Mouse (Mus musculus) hindbrain, embryonic 13.5 days (tissue): ENCODE data around the gene Gm10198. TPM values are rescaled to one million over a fixed set of nuclear protein-coding genes. Genes with fewer than 3 reads are reported as not detected.

Experiments
- ATAC-seq: fragments of 200-750 bp; cut with Nextera tagmentation; 2 replicates; pipeline ENCODE4 v1.8.0; 2017; ENCODE audit warnings: moderate TSS enrichment; ENCODE audit not compliant: low FRiP score
- H3K27ac ChIP-seq: fragments of 300-500 bp; sonication (generic); 2 replicates; pipeline ENCODE4 v1.5.1; 2015; ENCODE audit warnings: inconsistent platforms, mild to moderate bottlenecking, moderate library complexity
- H3K27me3 ChIP-seq: fragments of 300-500 bp; sonication (generic); 2 replicates; pipeline ENCODE4 v1.6.1; 2015; ENCODE audit warnings: mild to moderate bottlenecking, inconsistent platforms
- H3K36me3 ChIP-seq: fragments of 300-500 bp; sonication (generic); 2 replicates; pipeline ENCODE4 v1.6.1; 2015; ENCODE audit warnings: mild to moderate bottlenecking, inconsistent platforms
- H3K4me1 ChIP-seq: fragments of 300-500 bp; sonication (generic); replicated peaks from 2 replicates; pipeline ENCODE4 v1.6.1; 2015; ENCODE audit warnings: inconsistent platforms
- H3K4me2 ChIP-seq: fragments of 300-500 bp; sonication (generic); 2 replicates; pipeline ENCODE4 v1.6.1; 2015; ENCODE audit warnings: inconsistent platforms, mild to moderate bottlenecking, moderate library complexity
- H3K4me3 ChIP-seq: fragments of 300-500 bp; sonication (generic); 2 replicates; pipeline ENCODE4 v1.5.1; 2015; ENCODE audit warnings: mild to moderate bottlenecking, inconsistent platforms
- H3K9ac ChIP-seq: fragments of 300-500 bp; sonication (generic); 2 replicates; pipeline ENCODE4 v1.6.1; 2015; ENCODE audit warnings: mild to moderate bottlenecking, inconsistent platforms
- H3K9me3 ChIP-seq: fragments of 300-500 bp; sonication (generic); 2 replicates; pipeline ENCODE4 v1.6.1; 2016; ENCODE audit warnings: inconsistent platforms
- WGBS: fragments of 180-500 bp; shearing (Covaris S2); methylation state at CpG from one replicate; pipeline ENCODE4 v1.1.7; 2015; 5-methylcytosine and 5-hydroxymethylcytosine counted together
- polyA plus RNA-seq: library from polyadenylated mRNA; unstranded; fragments of >200 nt; fragmentation: Nextera tagmentation; extraction: Ambion mirVana; gene quantifications from 2 replicates; pipeline ENCODE4 v1.2.1, GENCODE M21; 2015

Gene Gm10198
- not detected in 2 replicates for polyA plus RNA-seq

DNA sequence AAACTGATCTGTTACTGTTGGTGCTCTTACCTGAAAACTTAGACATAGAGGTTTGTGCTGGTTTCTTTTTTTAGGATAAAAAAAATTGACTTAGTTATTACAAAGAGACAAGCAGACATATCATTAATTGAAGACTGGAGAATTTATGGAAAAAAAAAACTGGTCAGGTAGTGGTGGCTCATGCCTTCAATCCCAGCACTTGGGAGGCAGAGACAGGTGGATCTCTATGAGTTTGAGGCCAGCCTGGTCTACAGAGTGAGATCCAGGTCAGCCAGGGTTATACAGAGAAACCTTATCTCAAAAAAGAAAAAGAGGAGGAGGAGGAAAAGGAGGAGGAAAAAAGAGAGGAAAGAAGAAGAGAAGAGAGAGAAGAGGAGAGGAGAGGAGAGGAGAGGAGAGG is at the start of gene Gm10198:
Gm10198 (plus strand) TSS at position 301 of the 400 bp plus-strand sequence.
- Histone ChIP-seq H3K9ac (no peak within 1 kb of the TSS), H3K4me2 (no peak within 1 kb of the TSS), H3K4me1 (no peaks in the 10 kb centered on the region), H3K36me3 (no peaks in the 10 kb centered on the region), H3K27ac (no peak within 1 kb of the TSS), H3K9me3 (no peaks in the 10 kb centered on the region), H3K27me3 (no peaks in the 10 kb centered on the region), H3K4me3 (no peak within 1 kb of the TSS)
- ATAC-seq = no peak

DNA sequence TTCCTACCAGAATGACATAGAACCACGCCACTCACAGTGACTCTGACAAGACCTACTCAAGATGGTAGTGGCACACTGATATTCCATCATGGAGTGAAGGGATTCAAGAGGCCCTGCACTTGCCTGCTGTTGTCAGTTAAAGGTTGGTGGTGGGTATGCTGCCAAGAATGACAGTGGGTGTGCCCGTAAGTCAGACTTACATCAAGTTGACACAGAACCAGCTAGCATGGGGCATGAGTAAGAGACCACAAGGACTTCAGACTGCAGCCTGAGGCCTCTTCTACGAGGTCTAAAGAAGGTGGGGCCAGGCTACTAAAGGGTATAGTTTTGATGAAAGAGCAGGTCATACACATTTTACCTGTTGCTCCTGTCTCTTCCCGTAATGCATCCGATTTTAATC is 47.3 kb upstream of the Gm10198 start:
- WGBS = 90% methylated on average over 5 of the region's 5 CpGs
- Histone ChIP-seq H3K27ac (no peak overlapping the region), H3K9ac (no peak overlapping the region), H3K27me3 (no peaks in the 10 kb centered on the region), H3K4me3 (no peak overlapping the region), H3K36me3 (no peaks in the 10 kb centered on the region), H3K4me2 (no peak overlapping the region), H3K9me3 (no peaks in the 10 kb centered on the region), H3K4me1 (no peaks in the 10 kb centered on the region)
- ATAC-seq = no peak

DNA sequence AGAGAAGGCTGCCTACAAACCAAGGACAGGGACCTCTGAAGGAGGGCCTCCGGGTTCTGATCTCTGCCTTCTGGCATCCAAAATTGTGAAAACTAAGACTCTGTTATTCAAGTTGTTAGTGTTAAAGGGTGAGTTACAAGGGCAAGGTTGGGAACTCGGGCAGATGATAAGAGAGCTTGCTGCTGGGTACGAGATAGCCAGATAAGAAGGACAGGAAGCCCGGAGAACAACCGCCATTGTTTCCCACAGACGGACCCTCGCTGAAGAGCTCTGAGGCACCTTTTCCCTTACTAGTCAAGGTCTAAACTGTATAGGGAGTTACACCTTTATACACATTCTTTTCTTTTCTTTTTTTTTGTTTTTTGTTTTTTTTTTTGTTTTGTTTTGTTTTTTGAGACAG is 39.8 kb upstream of the Gm10198 start:
- Histone ChIP-seq H3K9me3 (no peaks in the 10 kb centered on the region), H3K36me3 (no peaks in the 10 kb centered on the region), H3K27me3 (no peaks in the 10 kb centered on the region), H3K27ac (no peak overlapping the region), H3K4me3 (no peak overlapping the region), H3K4me2 (no peak overlapping the region), H3K4me1 (no peaks in the 10 kb centered on the region), H3K9ac (no peak overlapping the region)
- WGBS = 87% methylated on average over 7 of the region's 7 CpGs
- no peak for ATAC-seq

DNA sequence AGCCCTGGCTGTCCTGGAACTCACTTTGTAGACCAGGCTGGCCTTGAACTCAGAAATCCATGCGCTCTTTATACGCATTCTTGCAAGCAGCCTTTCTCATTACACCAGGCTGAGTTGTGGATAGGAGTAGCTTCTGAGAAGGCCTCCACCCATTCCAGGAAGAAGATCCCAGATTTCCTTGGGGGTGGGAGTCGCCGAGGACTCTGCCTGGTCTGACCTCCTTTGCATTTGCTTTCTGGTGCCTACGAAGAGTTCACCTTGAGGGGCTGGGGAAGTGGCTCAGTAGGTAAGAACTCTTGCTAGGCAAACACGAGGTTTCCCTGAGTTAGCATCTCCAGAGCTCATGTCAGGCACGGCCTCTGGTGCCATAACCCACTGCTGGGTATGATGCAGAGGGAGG is 39.4 kb upstream of the Gm10198 start:
- no peak overlapping the region for H3K9ac ChIP-seq
- H3K27me3 ChIP-seq = no peaks in the 10 kb centered on the region
- H3K36me3 ChIP-seq = no peaks in the 10 kb centered on the region
- no peaks in the 10 kb centered on the region for H3K4me1 ChIP-seq
- H3K4me2 ChIP-seq = no peak overlapping the region
- WGBS = 91% methylated on average over 7 of the region's 7 CpGs
- no peaks in the 10 kb centered on the region for H3K9me3 ChIP-seq
- no peak overlapping the region for H3K27ac ChIP-seq
- ATAC-seq = no peak
- H3K4me3 ChIP-seq = no peak overlapping the region

DNA sequence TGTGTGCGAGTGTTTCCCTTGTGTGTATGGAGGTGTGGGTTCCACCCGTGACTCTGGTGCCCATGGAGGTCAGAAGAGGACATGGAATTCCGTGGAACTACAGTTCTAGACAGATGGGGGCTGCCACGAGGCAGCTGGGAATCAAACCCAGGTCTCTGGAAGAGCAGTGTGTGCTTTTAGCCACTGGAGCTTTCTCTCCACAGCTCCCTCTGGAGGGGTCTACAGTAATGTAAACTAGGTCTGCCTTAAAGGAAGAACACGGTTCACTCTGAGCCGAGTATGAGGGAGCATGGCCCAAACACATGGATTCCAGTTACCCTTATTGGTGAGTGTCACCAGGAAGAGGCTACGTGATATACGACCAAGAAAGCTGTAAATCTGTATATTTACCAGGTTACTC is 38.6 kb upstream of the Gm10198 start:
- no peaks in the 10 kb centered on the region for H3K9me3 ChIP-seq
- WGBS = 82% methylated on average over 8 of the region's 8 CpGs

DNA sequence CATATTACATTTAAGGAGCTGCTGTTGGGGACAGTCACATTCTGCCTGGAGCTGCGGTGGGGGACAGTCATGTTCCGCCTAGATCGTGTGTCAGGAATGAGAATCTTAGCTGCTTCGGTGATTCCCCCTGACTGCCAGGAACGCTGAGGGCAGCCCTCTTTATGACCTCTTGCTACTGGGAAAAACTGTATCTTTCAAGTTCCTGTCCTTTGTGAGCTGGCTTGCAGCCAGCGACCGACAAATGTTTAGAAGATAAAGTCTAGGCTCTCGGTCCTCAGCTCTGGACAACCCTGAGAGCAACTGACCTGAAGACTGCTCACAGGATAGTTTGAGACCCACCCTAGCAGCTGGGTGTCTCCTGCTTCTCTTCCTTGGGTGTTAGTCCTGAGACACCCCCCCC is 37.3 kb upstream of the Gm10198 start:
- H3K9ac ChIP-seq = no peak overlapping the region
- H3K4me1 ChIP-seq = no peaks in the 10 kb centered on the region
- no peaks in the 10 kb centered on the region for H3K36me3 ChIP-seq
- no peak overlapping the region for H3K4me2 ChIP-seq
- ATAC-seq = no peak
- no peaks in the 10 kb centered on the region for H3K9me3 ChIP-seq
- H3K27me3 ChIP-seq = no peaks in the 10 kb centered on the region
- no peak overlapping the region for H3K27ac ChIP-seq
- WGBS = 41% methylated on average over 8 of the region's 8 CpGs
- H3K4me3 ChIP-seq = no peak overlapping the region

More for the DNA sequence above, 38.6 kb upstream of the Gm10198 start:
- no peak overlapping the region for H3K4me3 ChIP-seq
- H3K4me1 ChIP-seq = no peaks in the 10 kb centered on the region
- no peak overlapping the region for H3K27ac ChIP-seq
- ATAC-seq = no peak
- H3K27me3 ChIP-seq = no peaks in the 10 kb centered on the region
- H3K36me3 ChIP-seq = no peaks in the 10 kb centered on the region
- no peak overlapping the region for H3K4me2 ChIP-seq
- no peak overlapping the region for H3K9ac ChIP-seq

DNA sequence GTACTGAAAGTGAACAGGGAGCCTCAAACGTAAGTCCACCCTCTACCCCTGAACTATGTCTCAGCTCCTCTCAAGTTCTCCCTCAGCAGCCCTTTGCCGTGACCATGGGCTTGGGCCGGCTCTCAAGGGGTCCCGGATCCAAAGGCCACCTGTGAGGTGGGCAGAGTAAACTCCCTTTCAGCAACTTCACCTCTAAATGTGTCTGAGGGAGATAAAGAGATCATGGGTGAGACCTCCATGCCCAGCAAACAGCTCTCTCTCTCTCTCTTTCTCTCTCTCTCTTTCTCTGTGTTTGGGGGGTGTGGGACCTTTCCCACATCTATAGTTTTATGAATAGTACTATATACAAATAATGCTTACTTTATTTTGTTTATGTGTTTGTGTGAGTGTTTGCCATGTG is 36.2 kb upstream of the Gm10198 start:
- Histone ChIP-seq H3K4me1 (no peaks in the 10 kb centered on the region), H3K4me3 (no peak overlapping the region), H3K36me3 (no peaks in the 10 kb centered on the region), H3K27me3 (no peaks in the 10 kb centered on the region), H3K9me3 (no peaks in the 10 kb centered on the region; the same call in 1 of the 2 replicates), H3K27ac (no peak overlapping the region), H3K4me2 (no peak overlapping the region), H3K9ac (no peak overlapping the region)
- ATAC-seq = no peak
- WGBS = 79% methylated on average over 4 of the region's 4 CpGs

DNA sequence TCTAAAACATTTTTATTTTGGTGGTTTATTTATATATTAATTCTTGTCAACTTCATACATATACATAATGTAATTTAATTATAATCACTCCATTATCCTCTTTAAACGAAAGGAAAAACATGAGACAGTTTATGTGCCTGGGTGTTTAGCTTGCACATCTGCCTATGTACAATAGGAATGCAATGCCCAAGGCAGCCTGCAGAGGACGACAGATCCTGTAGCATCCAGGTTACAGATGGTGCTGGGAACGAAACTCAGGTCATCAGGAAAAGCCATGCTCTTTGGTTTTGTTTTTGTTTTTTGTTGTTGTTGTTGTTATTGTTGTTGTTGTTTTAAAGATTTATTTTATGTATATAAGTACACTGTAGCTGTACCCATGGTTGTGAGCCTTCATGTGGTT is 32.4 kb upstream of the Gm10198 start:
- 93% methylated on average over 3 of the region's 3 CpGs for WGBS
- Histone ChIP-seq H3K27ac (no peak overlapping the region), H3K4me2 (no peak overlapping the region), H3K27me3 (no peaks in the 10 kb centered on the region), H3K9me3 (no peaks in the 10 kb centered on the region; the same call in 1 of the 2 replicates), H3K36me3 (no peaks in the 10 kb centered on the region), H3K4me3 (no peak overlapping the region), H3K4me1 (no peaks in the 10 kb centered on the region), H3K9ac (no peak overlapping the region)
- no peak for ATAC-seq

DNA sequence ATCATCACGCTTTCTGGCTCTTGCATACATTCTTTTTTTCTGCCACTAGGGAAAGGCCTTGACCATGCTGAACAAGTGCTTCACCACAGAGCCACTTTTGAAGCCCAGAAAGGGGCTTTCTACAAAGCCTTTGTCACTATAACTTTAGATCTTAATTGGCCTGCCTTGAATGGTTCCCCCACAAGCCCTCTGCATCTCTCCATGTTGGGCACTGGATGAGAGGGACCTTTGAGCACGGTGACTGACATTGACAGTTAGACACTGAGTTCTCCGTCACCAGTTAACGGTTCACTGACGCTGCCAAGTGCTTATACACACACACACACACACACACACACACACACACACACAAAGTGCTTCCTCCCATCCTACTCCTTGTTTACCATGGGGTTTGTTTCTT is 30.0 kb upstream of the Gm10198 start:
- H3K27me3 ChIP-seq = no peaks in the 10 kb centered on the region
- H3K4me3 ChIP-seq = no peak overlapping the region
- no peaks in the 10 kb centered on the region; the same call in 1 of the 2 replicates for H3K9me3 ChIP-seq
- H3K27ac ChIP-seq = no peak overlapping the region
- ATAC-seq = no peak
- H3K4me2 ChIP-seq = no peak overlapping the region
- H3K9ac ChIP-seq = no peak overlapping the region
- no peaks in the 10 kb centered on the region for H3K36me3 ChIP-seq
- 75% methylated on average over 5 of the region's 5 CpGs for WGBS
- no peaks in the 10 kb centered on the region for H3K4me1 ChIP-seq

DNA sequence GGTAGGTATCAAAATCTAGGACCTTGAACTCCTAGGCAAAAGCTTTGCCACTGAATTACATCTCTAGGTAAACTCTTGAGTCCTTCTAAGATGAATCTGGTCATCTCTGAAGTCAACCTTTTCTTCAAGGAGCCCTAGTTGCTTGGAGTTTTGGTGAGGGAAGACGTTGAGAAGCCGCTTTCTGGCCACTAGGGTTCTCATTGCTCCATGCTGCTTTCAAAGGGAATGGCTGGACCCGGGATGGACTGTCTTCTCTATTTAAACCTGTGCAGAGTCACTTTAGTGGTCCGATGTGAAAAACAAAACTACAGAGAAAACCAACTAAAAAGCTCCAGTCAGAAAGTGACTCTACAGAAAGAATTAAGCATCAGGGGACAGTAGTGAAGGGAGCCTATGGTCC is 18.4 kb upstream of the Gm10198 start:
- WGBS = 43% methylated on average over 4 of the region's 4 CpGs
- ATAC-seq = no peak

DNA sequence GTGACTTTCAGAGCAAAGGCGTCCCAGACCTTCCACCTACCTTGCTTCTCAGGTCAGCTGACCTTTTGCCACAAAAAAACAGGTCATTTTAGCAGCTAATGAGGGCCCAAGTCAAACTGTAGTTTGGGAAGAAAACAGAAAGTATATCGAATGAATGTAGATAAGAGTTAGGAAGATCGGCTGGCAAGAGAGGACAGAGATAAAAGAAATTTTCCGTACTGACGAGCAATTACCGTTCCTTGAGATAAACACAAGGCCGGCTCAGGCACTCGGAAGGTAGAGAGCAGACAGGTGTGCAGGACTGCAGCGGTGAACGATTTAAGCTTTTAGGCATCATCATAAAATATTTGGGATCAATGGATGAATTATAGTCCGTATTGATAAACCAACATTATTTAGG is 15.4 kb upstream of the Gm10198 start:
- 93% methylated on average over 11 of the region's 11 CpGs for WGBS

More for the DNA sequence above, 18.4 kb upstream of the Gm10198 start:
- Histone ChIP-seq H3K9ac (no peak overlapping the region), H3K9me3 (no peaks in the 10 kb centered on the region), H3K4me2 (no peak overlapping the region), H3K4me3 (no peak overlapping the region), H3K36me3 (no peaks in the 10 kb centered on the region), H3K27ac (no peak overlapping the region), H3K4me1 (no peaks in the 10 kb centered on the region), H3K27me3 (no peaks in the 10 kb centered on the region)

DNA sequence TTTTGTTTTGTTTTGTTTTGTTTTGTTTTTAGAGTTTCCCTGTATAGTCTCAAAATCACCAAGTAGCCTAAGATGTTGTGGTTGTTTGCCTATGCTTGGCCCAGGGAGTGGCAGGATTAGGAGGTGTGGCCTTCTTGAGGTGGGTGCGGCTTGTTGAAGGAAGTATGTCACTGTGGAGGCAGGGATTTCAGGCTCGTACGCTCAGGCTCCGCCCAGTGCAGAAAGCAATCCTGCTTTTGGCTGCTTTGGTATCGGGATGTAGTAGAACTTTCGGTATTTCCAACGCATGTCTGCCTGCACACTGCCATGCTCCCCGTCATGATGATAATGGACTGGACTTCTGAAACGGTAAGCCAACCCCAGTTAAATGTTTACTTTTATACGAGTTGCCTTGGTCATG is 12.5 kb upstream of the Gm10198 start:
- 94% methylated on average over 10 of the region's 10 CpGs for WGBS
- Histone ChIP-seq H3K4me3 (no peak overlapping the region), H3K9me3 (0 out of 2 replicates have a peak, but pooled peaks cover 9% of the 10 kb centered on the region), H3K9ac (no peak overlapping the region), H3K27ac (no peak overlapping the region), H3K27me3 (no peaks in the 10 kb centered on the region), H3K4me2 (no peak overlapping the region), H3K4me1 (no peaks in the 10 kb centered on the region), H3K36me3 (no peaks in the 10 kb centered on the region)
- ATAC-seq = no peak

More for the DNA sequence above, 15.4 kb upstream of the Gm10198 start:
- Histone ChIP-seq H3K36me3 (no peaks in the 10 kb centered on the region), H3K9ac (no peak overlapping the region), H3K9me3 (0 out of 2 replicates have a peak, but pooled peaks cover 9% of the 10 kb centered on the region), H3K4me2 (no peak overlapping the region), H3K27me3 (no peaks in the 10 kb centered on the region), H3K27ac (no peak overlapping the region), H3K4me3 (no peak overlapping the region), H3K4me1 (no peaks in the 10 kb centered on the region)
- ATAC-seq = no peak

DNA sequence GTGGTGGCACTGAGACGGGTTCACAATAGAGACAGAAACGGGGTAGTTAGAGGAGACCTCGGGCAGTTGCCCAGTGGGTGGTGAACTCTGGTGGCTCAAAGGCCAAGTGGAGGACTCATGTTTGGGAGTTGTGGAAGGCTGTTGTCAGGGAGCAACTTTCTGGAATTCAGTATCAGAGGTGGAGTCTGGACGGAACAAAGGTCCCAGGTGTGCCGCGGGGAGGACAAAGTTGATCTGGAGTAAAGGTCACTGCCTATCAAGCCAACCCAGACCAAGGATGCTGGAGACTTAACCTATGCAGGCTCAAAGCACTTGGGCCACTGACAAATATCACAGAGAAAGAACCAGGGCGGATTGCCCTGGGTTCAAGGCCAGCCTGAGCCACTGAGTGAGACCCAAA is 5.5 kb downstream of the Gm10198 start:
- WGBS = 85% methylated on average over 7 of the region's 7 CpGs
- Histone ChIP-seq H3K4me3 (no peak overlapping the region), H3K4me2 (no peak overlapping the region), H3K36me3 (no peaks in the 10 kb centered on the region), H3K27me3 (no peaks in the 10 kb centered on the region), H3K4me1 (no peaks in the 10 kb centered on the region), H3K27ac (no peak overlapping the region), H3K9ac (no peak overlapping the region), H3K9me3 (no peaks in the 10 kb centered on the region)
- ATAC-seq = no peak
